Mouse (Mus musculus): ENCODE data around the gene Gucd1. TPM values are rescaled to one million over a fixed set of nuclear protein-coding genes. Genes with fewer than 3 reads are reported as not detected.

Gene Gucd1
- polyA plus RNA-seq, 1 experiment from 2014 or later = 24.9 TPM

DNA sequence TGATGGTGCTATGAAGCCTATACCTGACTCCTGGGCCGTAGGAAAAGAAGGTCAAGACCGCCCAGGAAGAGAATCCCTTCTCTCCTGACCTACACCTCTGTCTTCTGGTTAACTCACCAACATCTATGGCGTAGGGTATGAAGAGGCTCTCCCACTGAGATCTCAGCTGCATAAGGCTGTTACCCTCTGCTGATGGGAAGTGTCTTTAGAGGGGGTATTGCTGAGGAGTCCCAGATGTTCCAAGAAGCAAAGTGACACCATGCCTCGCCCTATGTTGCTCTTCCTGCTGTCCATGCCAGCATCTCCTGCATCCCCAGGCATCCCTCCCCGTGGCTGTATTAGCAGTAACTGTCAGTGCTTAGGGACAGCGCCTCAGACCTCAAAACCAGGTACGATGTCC is 178.4 kb downstream of the Gucd1 start:
- Histone ChIP-seq H3K27me3 (ENCODE audit: control insufficient read depth, insufficient read depth, low read depth, low read length) (no peaks in the 10 kb centered on the region), H3K36me3 (ENCODE audit: control insufficient read depth, insufficient read depth, low read length) (0 out of 2 replicates have a peak, but pooled peaks cover 2% of the 10 kb centered on the region), H3K9ac (ENCODE audit: low read length) (no peak overlapping the region), H3K4me1 (replicated peaks; ENCODE audit: control insufficient read depth, insufficient read depth, low read length) (0 out of 2 replicates have a peak, but pooled peaks cover 4% of the 10 kb centered on the region), H3K27ac (ENCODE audit: low read length) (no peak overlapping the region), H3K4me3 (ENCODE audit: low read length) (no peak overlapping the region), H3K4me2 (ENCODE audit: low read depth, low read length) (no peak overlapping the region), H3K9me3 (ENCODE audit: control insufficient read depth, low read length) (no peaks in the 10 kb centered on the region)
- 71% methylated on average over 7 of the region's 7 CpGs for WGBS
- peak; percentile 57; the same call in 1 of the 2 replicates for ATAC-seq (ENCODE audit: low read depth)

DNA sequence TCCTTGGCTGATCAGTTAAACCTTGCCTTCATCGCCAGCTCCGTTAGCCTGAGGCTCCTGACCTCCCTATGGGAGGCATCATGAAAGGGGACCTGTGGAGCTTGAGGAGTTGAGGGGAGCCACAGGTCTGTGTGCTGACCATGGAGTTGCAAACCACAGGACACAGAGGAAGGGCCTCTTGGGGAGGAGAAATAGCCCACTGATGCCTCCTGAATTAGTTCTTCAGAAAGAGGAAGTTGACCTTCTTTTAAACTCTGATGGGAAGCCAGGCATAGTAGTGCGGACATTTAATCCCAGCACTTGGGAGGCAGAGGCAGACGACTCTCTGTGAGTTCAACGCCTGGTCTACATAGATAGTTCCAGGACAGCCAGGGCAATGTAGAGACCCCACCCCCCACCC is 178.9 kb downstream of the Gucd1 start:
- H3K27ac ChIP-seq (ENCODE audit: low read length) = no peak overlapping the region
- H3K4me2 ChIP-seq (ENCODE audit: low read depth, low read length) = no peak overlapping the region
- no peak overlapping the region for H3K9ac ChIP-seq (ENCODE audit: low read length)
- no peak overlapping the region for H3K4me3 ChIP-seq (ENCODE audit: low read length)
- peaks cover 9% of the 10 kb centered on the region; the same call in 1 of the 2 replicates for H3K4me1 ChIP-seq (replicated peaks; ENCODE audit: control insufficient read depth, insufficient read depth, low read length)
- H3K9me3 ChIP-seq (ENCODE audit: control insufficient read depth, low read length) = no peaks in the 10 kb centered on the region
- no peaks in the 10 kb centered on the region for H3K27me3 ChIP-seq (ENCODE audit: control insufficient read depth, insufficient read depth, low read depth, low read length)
- ATAC-seq (ENCODE audit: low read depth) = no peak
- 0 out of 2 replicates have a peak, but pooled peaks cover 2% of the 10 kb centered on the region for H3K36me3 ChIP-seq (ENCODE audit: control insufficient read depth, insufficient read depth, low read length)
- WGBS = 81% methylated on average over 5 of the region's 5 CpGs

DNA sequence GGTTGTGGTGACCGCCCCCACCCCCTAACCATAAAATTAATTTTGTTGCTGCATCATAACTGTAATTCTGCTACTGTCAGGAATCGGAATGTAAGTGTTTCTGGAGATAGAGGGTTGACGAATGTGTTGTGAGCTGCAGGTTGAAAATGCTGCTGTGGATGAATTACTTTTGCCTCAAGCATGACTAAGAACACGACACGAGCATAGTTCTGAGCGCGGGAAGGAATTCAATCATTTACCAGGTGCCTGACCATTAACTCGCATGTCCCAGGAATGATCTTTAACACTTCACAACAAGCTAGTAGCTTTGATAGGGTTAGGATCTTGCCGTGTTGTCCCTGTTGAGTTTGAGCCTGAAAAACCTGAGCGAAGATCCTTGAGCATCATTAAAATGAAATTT is 180.5 kb downstream of the Gucd1 start:
- H3K4me2 ChIP-seq (ENCODE audit: low read depth, low read length) = no peak overlapping the region
- ATAC-seq (ENCODE audit: low read depth) = no peak
- H3K27me3 ChIP-seq (ENCODE audit: control insufficient read depth, insufficient read depth, low read depth, low read length) = no peaks in the 10 kb centered on the region
- no peaks in the 10 kb centered on the region for H3K9me3 ChIP-seq (ENCODE audit: control insufficient read depth, low read length)
- no peak overlapping the region for H3K27ac ChIP-seq (ENCODE audit: low read length)
- H3K9ac ChIP-seq (ENCODE audit: low read length) = no peak overlapping the region
- H3K4me1 ChIP-seq (replicated peaks; ENCODE audit: control insufficient read depth, insufficient read depth, low read length) = peaks cover 14% of the 10 kb centered on the region; the same call in 1 of the 2 replicates
- 75% methylated on average over 10 of the region's 10 CpGs for WGBS
- no peak overlapping the region for H3K4me3 ChIP-seq (ENCODE audit: low read length)
- peaks cover 2% of the 10 kb centered on the region; the same call in 1 of the 2 replicates for H3K36me3 ChIP-seq (ENCODE audit: control insufficient read depth, insufficient read depth, low read length)

- H3K4me3 ChIP-seq (ENCODE audit: low read length) = no peak overlapping the region
- WGBS = 50% methylated on average over 6 of the region's 6 CpGs
- ATAC-seq (ENCODE audit: low read depth) = no peak
These were observed 182.7 kb downstream of the Gucd1 start for GRCm38 (mm10) chr10:75335075-75335474.

GRCm38 (mm10) chr10:75334175-75334574 is 183.6 kb downstream of the Gucd1 start:
- no peaks in the 10 kb centered on the region for H3K27me3 ChIP-seq (ENCODE audit: control insufficient read depth, insufficient read depth, low read depth, low read length)
- H3K9me3 ChIP-seq (ENCODE audit: control insufficient read depth, low read length) = no peaks in the 10 kb centered on the region
- no peak overlapping the region for H3K27ac ChIP-seq (ENCODE audit: low read length)
- no peak overlapping the region for H3K4me2 ChIP-seq (ENCODE audit: low read depth, low read length)
- peaks cover 17% of the 10 kb centered on the region; the same call in 1 of the 2 replicates for H3K4me1 ChIP-seq (replicated peaks; ENCODE audit: control insufficient read depth, insufficient read depth, low read length)
- ATAC-seq (ENCODE audit: low read depth) = no peak
- no peak overlapping the region for H3K4me3 ChIP-seq (ENCODE audit: low read length)
- peaks cover 2% of the 10 kb centered on the region; the same call in 1 of the 2 replicates for H3K36me3 ChIP-seq (ENCODE audit: control insufficient read depth, insufficient read depth, low read length)
- H3K9ac ChIP-seq (ENCODE audit: low read length) = no peak overlapping the region
- WGBS = 47% methylated on average over 7 of the region's 7 CpGs

More at GRCm38 (mm10) chr10:75335075-75335474, 182.7 kb downstream of the Gucd1 start:
- no peak overlapping the region for H3K27ac ChIP-seq (ENCODE audit: low read length)
- H3K4me2 ChIP-seq (ENCODE audit: low read depth, low read length) = no peak overlapping the region
- no peak overlapping the region for H3K9ac ChIP-seq (ENCODE audit: low read length)
- no peaks in the 10 kb centered on the region for H3K9me3 ChIP-seq (ENCODE audit: control insufficient read depth, low read length)
- H3K27me3 ChIP-seq (ENCODE audit: control insufficient read depth, insufficient read depth, low read depth, low read length) = no peaks in the 10 kb centered on the region
- H3K4me1 ChIP-seq (replicated peaks; ENCODE audit: control insufficient read depth, insufficient read depth, low read length) = peaks cover 17% of the 10 kb centered on the region; the same call in 1 of the 2 replicates
- H3K36me3 ChIP-seq (ENCODE audit: control insufficient read depth, insufficient read depth, low read length) = peaks cover 2% of the 10 kb centered on the region; the same call in 1 of the 2 replicates

- no peak overlapping the region for H3K9ac ChIP-seq (ENCODE audit: low read length)
- no peak overlapping the region for H3K27ac ChIP-seq (ENCODE audit: low read length)
- H3K4me3 ChIP-seq (ENCODE audit: low read length) = no peak overlapping the region
- peaks cover 2% of the 10 kb centered on the region; the same call in 1 of the 2 replicates for H3K36me3 ChIP-seq (ENCODE audit: control insufficient read depth, insufficient read depth, low read length)
- WGBS = 88% methylated on average over 23 of the region's 23 CpGs
- ATAC-seq (ENCODE audit: low read depth) = no peak
- peaks cover 17% of the 10 kb centered on the region; the same call in 1 of the 2 replicates for H3K4me1 ChIP-seq (replicated peaks; ENCODE audit: control insufficient read depth, insufficient read depth, low read length)
- no peaks in the 10 kb centered on the region for H3K27me3 ChIP-seq (ENCODE audit: control insufficient read depth, insufficient read depth, low read depth, low read length)
- no peaks in the 10 kb centered on the region for H3K9me3 ChIP-seq (ENCODE audit: control insufficient read depth, low read length)
- no peak overlapping the region for H3K4me2 ChIP-seq (ENCODE audit: low read depth, low read length)
These were observed 184.5 kb downstream of the Gucd1 start for GRCm38 (mm10) chr10:75333176-75333776.

DNA sequence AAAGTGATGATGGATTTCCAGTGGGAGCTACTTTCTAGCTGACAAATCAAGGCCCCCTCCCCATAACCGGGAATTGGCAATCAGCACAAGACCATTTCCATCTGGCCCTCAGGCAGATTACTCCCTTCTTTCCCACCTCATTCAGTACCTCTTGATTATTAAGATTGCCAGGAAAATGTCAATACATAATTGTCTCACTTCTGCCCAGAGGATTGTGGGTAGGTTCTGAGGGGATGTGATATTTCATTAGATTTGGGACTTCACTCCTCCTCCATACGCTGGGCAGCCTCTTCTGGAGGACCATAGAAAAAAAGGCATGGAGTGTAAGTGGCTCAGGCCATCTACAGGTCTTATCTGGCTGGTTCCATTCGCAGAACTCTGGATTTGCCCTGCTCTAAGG is 185.5 kb downstream of the Gucd1 start:
- no peaks in the 10 kb centered on the region for H3K9me3 ChIP-seq (ENCODE audit: control insufficient read depth, low read length)
- peaks cover 27% of the 10 kb centered on the region; the same call in 1 of the 2 replicates for H3K4me1 ChIP-seq (replicated peaks; ENCODE audit: control insufficient read depth, insufficient read depth, low read length)
- peak; percentile 64; the same call in 1 of the 2 replicates for ATAC-seq (ENCODE audit: low read depth)
- H3K4me2 ChIP-seq (ENCODE audit: low read depth, low read length) = no peak overlapping the region
- H3K27ac ChIP-seq (ENCODE audit: low read length) = no peak overlapping the region
- H3K27me3 ChIP-seq (ENCODE audit: control insufficient read depth, insufficient read depth, low read depth, low read length) = no peaks in the 10 kb centered on the region
- no peak overlapping the region for H3K9ac ChIP-seq (ENCODE audit: low read length)
- no peak overlapping the region for H3K4me3 ChIP-seq (ENCODE audit: low read length)
- H3K36me3 ChIP-seq (ENCODE audit: control insufficient read depth, insufficient read depth, low read length) = peaks cover 2% of the 10 kb centered on the region; the same call in 1 of the 2 replicates
- 56% methylated on average over 3 of the region's 3 CpGs for WGBS

DNA sequence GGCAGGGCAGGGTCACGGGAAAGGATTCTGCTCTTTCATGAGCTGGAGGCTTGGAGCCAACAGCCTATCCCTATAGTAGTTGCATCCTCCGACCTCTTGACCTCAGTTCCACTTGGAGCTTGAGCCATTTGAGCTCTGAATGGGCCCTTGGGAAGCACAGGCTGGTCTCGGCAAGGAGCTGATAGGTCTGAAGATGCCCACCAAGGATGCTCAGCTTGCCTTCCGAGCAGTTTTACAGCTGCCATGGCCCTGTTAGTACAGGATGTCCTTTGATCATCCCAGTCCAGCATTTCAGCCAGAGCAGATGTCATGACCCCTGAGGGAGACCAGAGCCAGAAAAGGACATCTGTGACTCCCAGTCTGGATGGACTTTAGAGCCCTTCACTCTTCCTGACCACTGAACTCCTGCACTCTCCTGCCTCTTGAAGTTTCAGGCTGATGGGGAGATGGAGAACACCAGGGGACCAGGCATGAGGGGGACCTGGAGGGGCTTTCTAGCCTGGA is 189.5 kb downstream of the Gucd1 start:
- H3K36me3 ChIP-seq (ENCODE audit: control insufficient read depth, insufficient read depth, low read length) = no peaks in the 10 kb centered on the region; the same call in 1 of the 2 replicates
- H3K9ac ChIP-seq (ENCODE audit: low read length) = no peak overlapping the region
- peaks cover 34% of the 10 kb centered on the region for H3K4me1 ChIP-seq (replicated peaks; ENCODE audit: control insufficient read depth, insufficient read depth, low read length)
- no peak for ATAC-seq (ENCODE audit: low read depth)
- H3K4me3 ChIP-seq (ENCODE audit: low read length) = no peak overlapping the region
- H3K27ac ChIP-seq (ENCODE audit: low read length) = no peak overlapping the region
- 68% methylated on average over 4 of the region's 4 CpGs for WGBS
- H3K4me2 ChIP-seq (ENCODE audit: low read depth, low read length) = no peak overlapping the region
- H3K9me3 ChIP-seq (ENCODE audit: control insufficient read depth, low read length) = no peaks in the 10 kb centered on the region
- no peaks in the 10 kb centered on the region for H3K27me3 ChIP-seq (ENCODE audit: control insufficient read depth, insufficient read depth, low read depth, low read length)

DNA sequence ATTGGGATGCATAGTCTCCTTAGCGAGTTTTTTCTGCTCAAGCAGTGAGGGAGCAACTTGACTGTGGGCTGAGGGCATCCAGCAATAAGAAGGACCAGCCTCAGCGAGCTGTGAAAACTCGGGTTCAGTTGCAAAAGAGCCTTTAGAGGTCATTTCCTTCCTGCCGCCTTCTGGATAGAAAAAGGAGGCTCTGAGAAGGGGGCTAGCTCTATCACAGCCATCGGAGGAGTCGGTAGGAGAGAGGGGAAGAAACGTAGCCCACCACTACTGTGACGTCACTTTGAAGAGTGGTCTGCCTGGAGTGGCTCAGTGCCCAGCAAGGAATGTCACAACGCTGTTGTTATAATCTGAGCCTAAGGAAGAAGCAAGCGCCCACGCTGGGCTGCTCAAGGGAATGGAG is 190.7 kb downstream of the Gucd1 start:
- Histone ChIP-seq H3K27ac (ENCODE audit: low read length) (peak overlapping the region; percentile 36), H3K4me3 (ENCODE audit: low read length) (no peak overlapping the region), H3K36me3 (ENCODE audit: control insufficient read depth, insufficient read depth, low read length) (no peaks in the 10 kb centered on the region), H3K4me2 (ENCODE audit: low read depth, low read length) (no peak overlapping the region), H3K4me1 (replicated peaks; ENCODE audit: control insufficient read depth, insufficient read depth, low read length) (peaks cover 35% of the 10 kb centered on the region), H3K27me3 (ENCODE audit: control insufficient read depth, insufficient read depth, low read depth, low read length) (no peaks in the 10 kb centered on the region), H3K9me3 (ENCODE audit: control insufficient read depth, low read length) (no peaks in the 10 kb centered on the region), H3K9ac (ENCODE audit: low read length) (no peak overlapping the region)
- 46% methylated on average over 11 of the region's 11 CpGs for WGBS
- ATAC-seq (ENCODE audit: low read depth) = peak; percentile 33; the same call in 1 of the 2 replicates
